Mouse (Mus musculus) skeletal muscle tissue, adult 2 months (tissue): ENCODE measurements around the gene Gcnt1.

ENCODE experiments used
- DNase-seq: peaks from one replicate; pipeline ENCODE4 v3.0.0-alpha.2; 2012; ENCODE audit warnings: low read depth, low spot score

Gene Gcnt1

DNA sequence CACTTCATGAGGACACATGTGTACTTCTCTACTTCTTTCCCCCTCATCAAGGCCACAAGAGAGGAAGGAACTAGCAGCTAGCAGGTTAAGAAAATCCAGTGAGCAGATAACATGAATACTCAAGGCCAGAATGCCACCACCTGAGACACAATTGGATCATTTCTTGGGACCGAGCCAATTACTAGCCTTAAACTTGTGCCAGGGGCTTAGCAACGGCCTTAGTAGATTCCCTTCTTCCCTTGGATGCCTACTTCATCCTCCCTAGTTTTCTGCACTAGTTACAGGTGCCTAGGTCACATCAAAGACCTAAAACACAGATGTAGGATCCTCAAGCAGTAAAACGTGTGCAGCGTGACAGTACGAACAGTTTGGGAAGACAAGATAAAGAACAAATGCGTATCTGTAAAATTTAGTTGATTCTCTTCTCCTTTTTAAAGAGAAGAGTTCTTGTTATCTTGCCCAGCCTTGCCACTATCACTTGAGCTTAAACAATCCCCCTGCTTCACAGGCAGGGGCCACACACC is 44.7 kb downstream of the Gcnt1 start:
- DNase-seq, result no peak

DNA sequence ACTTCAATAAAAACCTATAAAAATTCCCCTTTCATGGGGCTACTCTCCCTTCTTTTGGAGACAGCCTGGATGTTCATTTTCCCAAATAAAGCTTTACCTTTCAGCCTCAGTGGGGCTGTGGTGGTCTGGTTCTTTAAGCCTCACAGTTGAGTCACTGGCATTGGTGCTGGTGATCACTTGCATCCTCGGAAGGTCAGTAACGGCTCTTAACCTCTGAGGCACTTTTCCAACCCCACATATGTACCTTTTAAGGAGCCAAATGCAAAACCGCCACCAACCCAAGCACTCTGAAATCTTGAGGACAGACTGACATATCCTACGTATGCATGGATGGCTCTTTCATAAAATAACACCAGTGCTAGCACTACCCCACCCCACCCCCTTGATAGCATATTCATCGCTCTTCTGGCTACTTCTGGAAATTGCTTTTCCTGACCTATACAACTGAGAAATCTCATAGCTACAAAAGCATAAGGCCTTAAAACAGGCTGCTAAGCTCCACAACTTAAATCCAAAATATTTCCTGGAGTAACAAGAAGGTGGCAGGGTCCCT is 48.9 kb downstream of the Gcnt1 start:
- DNase-seq, result no peak

DNA sequence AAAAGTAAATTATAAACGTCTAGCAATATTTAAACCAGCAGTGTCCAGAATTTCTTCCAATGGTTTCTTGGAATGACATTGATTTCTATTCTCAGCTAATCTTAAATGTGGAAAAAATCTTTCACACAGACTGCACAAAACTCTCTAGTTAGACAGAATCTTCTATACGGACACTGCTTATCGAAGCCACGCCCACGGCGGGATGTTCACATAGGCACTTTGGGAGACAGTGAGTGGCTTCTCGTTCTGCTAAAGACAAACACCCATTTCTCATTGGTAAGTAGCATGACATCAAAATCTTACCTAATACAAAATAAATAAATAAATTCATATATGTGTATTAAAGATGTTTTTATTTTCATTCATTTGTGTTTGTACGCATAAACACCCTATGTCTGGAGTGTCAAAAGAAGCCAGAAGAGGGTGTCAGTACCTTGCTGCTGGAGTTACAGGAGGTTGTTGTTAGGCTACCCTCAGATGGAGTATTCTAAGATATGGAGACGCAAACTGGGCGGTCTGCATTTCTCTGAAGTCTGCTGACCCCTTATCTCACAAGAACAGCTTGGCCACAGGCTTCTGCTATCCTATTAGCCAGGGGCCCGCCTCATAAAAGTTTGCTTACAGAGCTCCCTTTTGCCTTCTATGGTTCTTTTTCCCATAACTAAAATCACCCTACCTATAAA is 49.5 kb downstream of the Gcnt1 start:
- peak; percentile 17 for DNase-seq

DNA sequence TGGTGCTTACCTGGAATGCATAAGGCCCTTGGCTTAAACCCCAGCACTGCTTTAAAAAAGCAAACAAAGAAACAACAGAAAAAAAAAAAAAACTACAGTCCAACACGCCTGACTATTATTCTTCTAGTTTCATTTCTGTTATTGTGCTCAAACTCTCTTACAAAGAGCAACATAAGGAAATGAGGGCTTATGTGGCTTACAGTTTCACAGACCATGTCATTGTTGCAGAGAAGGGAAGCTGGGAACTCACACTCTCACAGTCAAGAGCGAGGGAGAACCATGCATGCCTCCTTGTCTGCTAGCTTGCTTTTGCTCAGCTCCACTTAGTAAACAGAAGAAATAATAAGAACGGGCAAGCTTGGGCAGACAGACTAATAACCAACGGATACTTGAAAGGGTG is 52.9 kb downstream of the Gcnt1 start:
- no peak for DNase-seq

DNA sequence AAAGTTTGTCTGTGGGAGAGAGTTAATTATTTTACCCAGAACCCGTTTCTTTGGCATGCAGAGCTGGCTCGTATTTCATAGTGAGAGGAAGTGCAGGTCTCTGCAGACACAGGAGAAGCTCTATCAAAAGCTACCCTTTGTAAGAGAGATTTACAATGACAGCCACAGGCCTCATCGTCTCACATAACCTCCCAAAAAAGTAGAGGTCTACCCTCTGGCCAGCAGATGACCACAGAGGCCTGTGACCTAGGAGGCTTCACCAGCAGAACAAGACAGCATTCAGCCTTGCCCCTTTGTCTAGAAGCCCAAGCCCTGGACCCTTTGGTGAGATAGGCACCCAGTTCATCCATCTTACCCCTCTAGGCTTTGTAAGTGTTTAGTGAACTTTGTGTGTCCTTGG is 53.9 kb downstream of the Gcnt1 start:
- no peak for DNase-seq

DNA sequence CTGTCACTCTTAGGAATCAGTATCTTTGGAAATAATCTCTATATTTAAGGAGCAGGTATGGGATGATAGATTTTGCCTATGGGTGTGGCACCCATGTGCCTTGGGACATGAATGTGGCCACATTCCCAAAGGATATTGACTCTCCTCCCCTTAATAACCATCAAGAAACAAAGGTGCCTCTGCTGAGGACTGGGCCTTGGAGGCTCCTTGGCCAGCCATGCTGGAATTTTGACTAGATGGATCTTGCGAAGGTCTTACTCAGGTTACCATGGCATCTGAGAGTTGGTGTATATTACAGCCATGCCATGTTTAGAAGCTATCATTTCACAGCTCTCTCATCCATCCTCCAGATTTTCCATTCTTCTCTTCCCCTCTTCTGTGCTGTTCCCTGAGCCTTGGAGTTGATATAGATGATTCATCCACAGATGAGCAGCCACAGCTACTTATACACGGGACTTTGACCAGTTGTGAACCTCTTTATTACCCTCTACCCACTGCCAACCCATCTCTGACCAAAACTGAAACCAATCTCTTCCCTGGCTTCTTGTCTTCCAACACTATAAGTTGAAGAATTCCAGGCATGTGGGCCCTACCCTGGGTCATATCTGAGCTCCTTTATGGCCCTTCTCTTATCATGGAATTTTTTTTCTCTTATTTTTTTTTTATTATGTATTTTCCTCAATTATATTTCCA is 56.2 kb downstream of the Gcnt1 start:
- no peak for DNase-seq

DNA sequence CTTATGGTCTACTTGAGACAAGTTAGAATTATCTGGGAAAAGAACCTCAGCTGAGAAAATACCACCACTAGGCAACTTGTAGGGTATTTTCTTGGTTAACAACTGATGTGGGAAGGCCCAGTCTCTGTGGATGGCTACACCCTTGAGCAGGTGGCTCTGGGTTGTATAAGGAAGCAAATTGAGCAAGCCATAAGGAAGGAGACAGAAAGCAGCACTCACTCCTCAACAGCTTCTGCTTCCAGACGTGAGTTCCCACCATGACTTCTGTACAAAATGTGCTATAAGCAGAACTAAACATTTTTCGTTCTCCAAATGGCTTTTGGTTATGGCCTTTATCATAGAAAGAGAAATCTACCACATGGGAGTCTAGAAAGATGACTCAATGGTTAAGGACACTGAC is 58.2 kb downstream of the Gcnt1 start:
- no peak for DNase-seq

DNA sequence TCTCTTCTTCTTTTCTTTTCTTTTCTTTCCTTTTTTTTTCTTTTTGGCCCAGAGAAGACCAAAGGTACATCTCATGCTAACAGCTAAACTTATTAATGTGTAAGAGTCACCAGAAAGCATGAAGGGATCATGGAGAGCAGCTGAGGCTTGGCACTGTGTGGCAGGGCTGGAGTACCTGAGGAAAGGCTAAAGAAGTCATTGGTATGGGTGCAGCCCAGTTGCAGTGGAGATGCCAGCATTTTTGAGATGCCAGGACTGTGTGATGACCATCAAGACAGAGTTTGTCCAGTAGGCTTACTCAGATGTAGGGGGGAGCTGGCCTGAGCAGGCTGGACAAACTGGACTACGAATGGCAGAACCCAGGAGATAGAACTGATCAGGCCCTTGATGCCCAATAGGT is 58.9 kb downstream of the Gcnt1 start:
- DNase-seq, result no peak

DNA sequence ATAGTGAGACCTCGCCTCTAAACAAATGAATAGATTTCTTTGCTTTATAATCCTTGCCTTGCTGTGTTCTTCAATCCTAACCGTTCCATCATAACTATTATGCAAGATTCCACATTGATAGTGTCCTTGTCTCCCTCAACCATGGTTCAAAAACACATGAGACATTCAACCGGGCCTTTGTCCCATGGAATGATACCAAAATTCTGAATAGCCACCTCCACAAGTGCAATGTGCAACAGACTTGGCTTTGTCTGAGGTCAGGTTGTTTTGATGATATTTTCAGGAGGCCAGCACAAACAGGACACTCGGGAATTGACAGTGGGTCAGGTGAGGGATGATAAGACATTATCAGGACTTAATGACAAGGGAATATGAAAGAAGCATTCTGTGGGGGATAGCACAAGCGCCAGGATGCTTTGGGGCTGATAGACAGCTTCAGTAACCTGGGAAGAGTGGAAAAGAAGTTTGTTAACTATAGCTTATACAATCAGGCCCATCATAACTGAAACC is 59.9 kb downstream of the Gcnt1 start:
- no peak for DNase-seq

DNA sequence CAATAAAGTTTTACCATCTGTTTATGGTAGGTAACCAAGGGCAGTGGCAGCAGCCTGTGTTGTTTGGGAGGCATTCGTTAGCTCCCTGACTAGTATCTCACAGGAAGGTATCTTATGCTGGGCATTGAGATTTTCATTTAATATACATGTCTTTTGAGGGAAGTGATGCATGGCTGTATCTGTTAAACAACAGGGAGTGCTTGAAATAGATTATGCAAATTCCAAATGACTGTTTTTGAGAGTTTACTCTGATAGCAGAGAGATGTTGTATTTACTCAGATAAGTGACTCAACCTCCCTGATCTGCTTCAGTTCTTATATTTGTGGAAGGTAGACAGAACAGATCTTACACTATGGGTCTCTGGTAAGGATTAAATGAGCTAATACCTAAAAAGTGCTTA is 61.1 kb downstream of the Gcnt1 start:
- no peak for DNase-seq

DNA sequence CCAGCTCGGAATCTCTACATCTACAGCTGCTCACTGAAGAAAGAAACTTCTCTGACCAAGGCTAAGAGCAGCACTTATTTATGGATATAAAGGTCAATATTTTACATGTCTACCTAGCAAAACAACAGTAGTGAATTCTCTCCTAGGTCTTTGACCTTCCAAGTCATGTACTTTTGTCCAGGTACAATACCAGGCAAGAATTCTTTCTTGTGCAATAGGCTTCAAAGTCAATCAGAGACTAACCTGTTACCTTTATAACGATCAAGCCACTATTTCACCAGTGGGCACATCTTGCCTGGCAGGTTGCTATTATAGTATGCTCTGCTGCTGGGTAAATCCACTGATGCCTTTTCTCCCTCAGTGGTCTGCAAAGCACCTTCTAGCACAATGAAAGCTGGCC is 61.6 kb downstream of the Gcnt1 start:
- DNase-seq, result no peak

DNA sequence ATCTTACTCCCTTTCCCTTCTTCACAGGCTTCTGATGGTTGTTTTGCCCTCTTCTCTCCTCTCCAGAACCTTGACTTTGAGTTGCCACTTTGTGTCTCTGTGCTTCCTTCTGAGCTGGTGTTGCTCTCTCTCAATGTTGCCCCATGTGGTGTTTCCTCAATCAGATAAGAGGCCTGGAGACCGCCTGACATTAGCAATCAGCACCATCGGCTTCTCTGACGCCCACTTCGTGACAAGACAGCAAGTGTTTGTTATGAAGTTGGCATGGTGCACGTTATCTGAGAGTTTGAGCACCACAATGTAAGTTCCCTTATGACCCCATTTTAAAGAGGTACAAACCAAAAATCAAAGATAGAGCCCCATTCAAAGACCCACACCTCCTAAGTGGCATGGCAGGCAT is 76.6 kb downstream of the Gcnt1 start:
- no peak for DNase-seq

DNA sequence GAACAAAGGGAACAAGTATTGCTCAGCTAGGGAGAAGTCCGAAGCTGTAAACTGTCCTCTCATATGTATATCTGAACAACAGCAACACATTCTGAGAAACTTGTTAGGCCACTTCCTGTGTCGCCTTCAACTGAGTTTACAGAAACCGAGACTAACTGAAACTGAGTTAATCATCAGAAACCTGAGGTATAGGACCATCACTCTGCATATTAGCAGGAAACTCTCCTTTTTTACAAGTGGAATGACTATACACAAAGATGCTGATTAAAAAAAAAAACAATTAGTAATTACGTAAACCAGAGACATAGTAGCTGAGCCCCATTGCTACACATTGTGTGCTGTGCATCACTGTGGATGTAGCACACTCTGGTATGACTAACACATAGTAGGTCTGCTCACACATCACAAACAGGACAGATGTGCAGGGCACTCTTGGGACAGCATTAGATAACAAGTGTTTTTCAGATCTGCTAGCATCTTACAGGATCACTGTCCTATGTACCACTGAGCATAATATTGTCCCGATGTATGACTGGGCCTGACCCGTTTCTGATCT is 77.4 kb downstream of the Gcnt1 start:
- DNase-seq, result no peak

DNA sequence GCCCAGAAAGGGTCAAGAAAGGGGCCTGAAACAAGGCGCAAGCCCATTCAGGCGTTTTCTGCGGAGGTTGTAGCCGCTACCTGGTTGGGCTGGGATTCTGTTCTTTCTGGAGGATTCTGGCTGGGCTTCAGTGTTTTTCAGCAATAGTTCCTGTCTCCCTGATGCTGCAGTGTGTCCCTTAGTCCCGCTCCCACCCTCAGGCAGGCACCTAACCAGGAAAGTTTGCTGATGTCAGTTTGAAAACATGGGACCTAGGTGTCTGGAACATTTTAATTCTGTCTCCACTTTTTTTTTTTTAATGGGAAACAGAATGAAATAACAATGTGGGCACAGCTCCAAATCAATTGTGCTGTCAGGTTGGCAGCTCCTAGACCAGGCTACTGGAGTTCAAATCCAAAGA is 78.5 kb downstream of the Gcnt1 start:
- no peak for DNase-seq

DNA sequence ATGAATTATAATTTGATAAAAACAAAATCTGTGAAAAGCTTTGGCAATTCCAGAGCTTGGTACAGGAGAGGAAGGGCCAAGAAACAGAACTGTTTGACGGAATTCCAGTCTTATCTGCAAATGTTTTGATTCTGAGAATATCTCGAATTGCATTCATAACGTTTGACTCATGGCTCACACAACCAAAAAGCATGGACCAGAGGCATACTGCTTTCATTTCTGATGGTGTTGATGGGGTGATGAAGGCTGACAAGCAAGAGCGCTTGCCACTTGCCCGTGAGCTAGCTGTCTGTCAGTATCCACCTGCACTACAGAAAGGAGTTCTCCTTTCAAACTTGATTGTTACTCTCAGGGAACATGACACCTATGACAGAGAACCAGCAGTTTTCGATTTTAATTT is 83.1 kb downstream of the Gcnt1 start:
- no peak for DNase-seq

DNA sequence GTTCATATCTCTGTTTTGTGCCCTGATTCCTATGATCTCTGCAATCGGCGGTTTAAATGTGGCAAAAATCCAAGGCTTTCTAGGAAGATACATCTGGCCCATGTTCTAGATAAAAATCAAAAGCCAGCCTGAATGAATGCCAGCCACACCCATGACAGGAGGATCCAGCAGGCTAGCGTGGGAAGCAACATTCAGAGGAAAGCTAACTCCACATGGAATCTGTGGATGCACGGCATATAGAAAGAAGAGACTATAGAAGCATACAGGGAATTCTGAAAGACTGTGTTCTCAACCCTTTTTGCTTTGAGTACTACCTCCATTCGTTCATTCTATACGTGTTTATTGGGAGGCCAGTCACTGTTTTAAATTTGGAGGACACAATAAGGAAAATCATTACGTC is 86.6 kb downstream of the Gcnt1 start:
- DNase-seq, result no peak

DNA sequence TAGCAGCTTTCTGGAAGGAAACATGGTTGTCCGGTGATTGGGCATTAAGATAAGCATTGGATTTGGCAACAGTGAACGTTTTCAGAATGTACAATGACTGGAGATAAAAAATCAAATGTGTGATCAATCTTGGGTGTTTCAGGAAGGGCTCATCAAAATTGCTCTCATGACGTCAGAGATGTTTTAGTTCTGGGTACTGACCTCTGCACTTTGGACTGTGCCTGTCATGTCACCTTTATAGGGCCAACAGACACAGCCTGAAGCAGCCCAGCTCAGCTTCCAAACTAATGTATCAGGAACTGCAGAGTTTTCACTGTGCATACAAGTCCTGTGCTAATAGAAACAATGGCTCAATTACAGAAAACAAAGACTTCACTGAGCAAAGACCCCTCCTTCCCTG is 89.3 kb downstream of the Gcnt1 start:
- DNase-seq, result no peak

DNA sequence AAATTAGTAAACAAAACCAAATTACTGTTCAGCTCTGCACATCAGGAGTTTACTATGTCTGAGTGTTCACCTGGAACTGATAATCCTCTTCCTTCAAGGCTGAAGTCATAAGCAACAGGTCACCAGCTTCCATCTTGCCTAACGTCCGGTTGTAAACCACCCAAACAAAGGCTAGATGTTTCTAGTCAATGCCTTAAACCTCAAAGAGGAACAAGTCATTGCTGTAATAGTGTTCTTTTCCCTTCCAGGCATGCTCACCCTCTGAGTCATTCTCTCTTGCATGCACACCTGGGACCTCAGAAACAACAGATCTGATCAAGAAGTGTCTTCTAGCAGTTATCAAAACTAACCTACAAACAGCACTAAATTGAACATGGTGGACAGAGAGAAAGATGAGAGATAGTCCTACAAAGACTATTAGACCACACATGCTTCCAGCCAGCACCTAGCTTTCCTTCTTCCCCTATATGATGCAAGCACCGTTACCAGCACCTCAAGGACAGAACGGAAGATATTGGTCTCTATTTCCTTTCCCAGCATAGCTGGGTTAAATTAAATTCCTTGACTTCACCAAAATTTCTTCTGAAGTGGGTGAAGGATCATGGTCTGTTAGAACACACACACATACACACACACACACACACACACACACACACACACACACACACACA is 94.1 kb downstream of the Gcnt1 start:
- DNase-seq, result no peak
